Mouse (Mus musculus) heart, embryonic 11.5 days (tissue): ENCODE measurements around the gene Gucd1. TPM values are rescaled to one million over a fixed set of nuclear protein-coding genes. Genes with fewer than 3 reads are reported as not detected.

Experiments
- ATAC-seq: fragments of 200-750 bp; cut with Nextera tagmentation; replicated peaks from 2 replicates; pipeline ENCODE4 v1.8.0; 2017; ENCODE audit warnings: moderate library complexity; ENCODE audit not compliant: insufficient number of reproducible peaks, low FRiP score, low TSS enrichment
- H3K27ac ChIP-seq: fragments of 300-500 bp; sonication (generic); 2 replicates; pipeline ENCODE4 v1.5.1; 2014; ENCODE audit warnings: mild to moderate bottlenecking, low read depth, low read length
- H3K27me3 ChIP-seq: fragments of 300-500 bp; sonication (generic); 2 replicates; pipeline ENCODE4 v1.6.1; 2014; ENCODE audit warnings: mild to moderate bottlenecking, low read length, mixed read lengths; ENCODE audit not compliant: control insufficient read depth, insufficient read depth
- H3K36me3 ChIP-seq: fragments of 300-500 bp; sonication (generic); 2 replicates; pipeline ENCODE4 v1.6.1; 2014; ENCODE audit warnings: mild to moderate bottlenecking, low read length, moderate library complexity, mixed read lengths; ENCODE audit not compliant: control insufficient read depth, insufficient read depth
- H3K4me1 ChIP-seq: fragments of 300-500 bp; sonication (generic); 2 replicates; pipeline ENCODE4 v1.6.1; 2014; ENCODE audit warnings: low read length; ENCODE audit not compliant: control insufficient read depth, insufficient read depth
- H3K4me2 ChIP-seq: fragments of 300-500 bp; sonication (generic); 2 replicates; pipeline ENCODE4 v1.6.1; 2014; ENCODE audit warnings: mild to moderate bottlenecking, moderate library complexity
- H3K4me3 ChIP-seq: fragments of 300-500 bp; sonication (generic); 2 replicates; pipeline ENCODE4 v1.5.1; 2014; ENCODE audit warnings: low read depth, low read length
- H3K9ac ChIP-seq: fragments of 300-500 bp; sonication (generic); 2 replicates; pipeline ENCODE4 v1.6.1; 2014; ENCODE audit warnings: mild to moderate bottlenecking, low read depth, low read length, moderate library complexity
- H3K9me3 ChIP-seq: fragments of 300-500 bp; sonication (generic); replicated peaks from 2 replicates; pipeline ENCODE4 v1.6.1; 2016; ENCODE audit warnings: low read length; ENCODE audit not compliant: control insufficient read depth
- WGBS: fragments of 180-500 bp; shearing (Covaris S2); extraction: QIAGEN DNeasy Blood & Tissue Kit; methylation state at CpG from one replicate; pipeline ENCODE4 v1.1.7; 2014; ENCODE audit not compliant: insufficient replicate concordance; 5-methylcytosine and 5-hydroxymethylcytosine counted together
- polyA plus RNA-seq: library from polyadenylated mRNA; unstranded; fragments of >200 nt; fragmentation: Nextera tagmentation; extraction: Ambion mirVana; gene quantifications from 2 replicates; pipeline ENCODE4 v1.2.1, GENCODE M21; 2014

The Gucd1 gene
- polyA plus RNA-seq, 1 experiment from 2014 or later = 30.5 TPM

GRCm38 (mm10) chr10:75315756-75316155 lies 202.0 kb downstream of the Gucd1 start:
- Histone ChIP-seq H3K36me3 (peaks cover 7% of the 10 kb centered on the region), H3K4me1 (peaks cover 28% of the 10 kb centered on the region), H3K9ac (no peak overlapping the region), H3K4me3 (no peak overlapping the region), H3K27ac (no peak overlapping the region), H3K9me3 (no peaks in the 10 kb centered on the region), H3K4me2 (no peak overlapping the region), H3K27me3 (peaks cover 16% of the 10 kb centered on the region)
- WGBS = 73% methylated on average over 8 of the region's 8 CpGs
- ATAC-seq = no peak

- peaks cover 14% of the 10 kb centered on the region for H3K36me3 ChIP-seq
- peaks cover 29% of the 10 kb centered on the region for H3K4me1 ChIP-seq
- no peak overlapping the region for H3K4me3 ChIP-seq
- no peak; the same call in 1 of the 2 replicates for ATAC-seq
- H3K9me3 ChIP-seq = no peaks in the 10 kb centered on the region
- H3K27ac ChIP-seq = peak overlapping the region; percentile 1; the same call in 1 of the 2 replicates
- H3K9ac ChIP-seq = no peak overlapping the region
- peaks cover 13% of the 10 kb centered on the region for H3K27me3 ChIP-seq
- no peak overlapping the region for H3K4me2 ChIP-seq
- 61% methylated on average over 6 of the region's 6 CpGs for WGBS
Observed at GRCm38 (mm10) chr10:75314190-75314980, 203.4 kb downstream of the Gucd1 start.

GRCm38 (mm10) chr10:75312361-75312760 lies 205.4 kb downstream of the Gucd1 start:
- Histone ChIP-seq H3K4me2 (no peak overlapping the region), H3K9ac (no peak overlapping the region), H3K4me1 (peaks cover 34% of the 10 kb centered on the region), H3K27ac (no peak overlapping the region), H3K36me3 (peaks cover 14% of the 10 kb centered on the region), H3K4me3 (no peak overlapping the region), H3K27me3 (peaks cover under 1% of the 10 kb centered on the region; the same call in 1 of the 2 replicates), H3K9me3 (no peaks in the 10 kb centered on the region)
- no peak for ATAC-seq
- 82% methylated on average over 7 of the region's 7 CpGs for WGBS

GRCm38 (mm10) chr10:75307130-75307529 lies 210.6 kb downstream of the Gucd1 start:
- H3K36me3 ChIP-seq = peaks cover 12% of the 10 kb centered on the region
- H3K27ac ChIP-seq = no peak overlapping the region
- H3K27me3 ChIP-seq = no peaks in the 10 kb centered on the region
- peaks cover 29% of the 10 kb centered on the region for H3K4me1 ChIP-seq
- 83% methylated on average over 7 of the region's 7 CpGs for WGBS
- no peak for ATAC-seq
- H3K9me3 ChIP-seq = no peaks in the 10 kb centered on the region
- no peak overlapping the region for H3K9ac ChIP-seq
- no peak overlapping the region for H3K4me3 ChIP-seq
- H3K4me2 ChIP-seq = no peak overlapping the region

GRCm38 (mm10) chr10:75304413-75304812 lies 213.4 kb downstream of the Gucd1 start:
- peak; percentile 47; the same call in 1 of the 2 replicates for ATAC-seq
- Histone ChIP-seq H3K27ac (peak overlapping the region; percentile 84), H3K4me1 (peaks cover 35% of the 10 kb centered on the region), H3K4me3 (no peak overlapping the region), H3K4me2 (no peak overlapping the region), H3K27me3 (no peaks in the 10 kb centered on the region), H3K36me3 (peaks cover 2% of the 10 kb centered on the region), H3K9me3 (no peaks in the 10 kb centered on the region), H3K9ac (0 out of 2 replicates have a peak overlapping the region, but pooled peaks have one; percentile 12)
- 49% methylated on average over 6 of the region's 6 CpGs for WGBS

- ATAC-seq = no peak
- H3K36me3 ChIP-seq = peaks cover 2% of the 10 kb centered on the region
- WGBS = 77% methylated on average over 5 of the region's 5 CpGs
- H3K4me3 ChIP-seq = no peak overlapping the region
- H3K4me2 ChIP-seq = no peak overlapping the region
- 0 out of 2 replicates have a peak overlapping the region, but pooled peaks have one; percentile 12 for H3K9ac ChIP-seq
- H3K4me1 ChIP-seq = peaks cover 31% of the 10 kb centered on the region
- H3K27me3 ChIP-seq = no peaks in the 10 kb centered on the region
- H3K27ac ChIP-seq = peak overlapping the region; percentile 84
- H3K9me3 ChIP-seq = no peaks in the 10 kb centered on the region
Observed at GRCm38 (mm10) chr10:75304049-75304405, 213.7 kb downstream of the Gucd1 start.

- 75% methylated on average over 8 of the region's 8 CpGs for WGBS
- no peak for ATAC-seq
- H3K4me3 ChIP-seq = no peak overlapping the region
- peak overlapping the region; percentile 84 for H3K27ac ChIP-seq
- 0 out of 2 replicates have a peak overlapping the region, but pooled peaks have one; percentile 12 for H3K9ac ChIP-seq
- H3K4me2 ChIP-seq = no peak overlapping the region
- H3K4me1 ChIP-seq = peaks cover 30% of the 10 kb centered on the region
- no peaks in the 10 kb centered on the region for H3K9me3 ChIP-seq
- H3K27me3 ChIP-seq = no peaks in the 10 kb centered on the region
- peaks cover 6% of the 10 kb centered on the region; the same call in 1 of the 2 replicates for H3K36me3 ChIP-seq
Observed at GRCm38 (mm10) chr10:75303324-75304048, 214.3 kb downstream of the Gucd1 start.

- Histone ChIP-seq H3K9ac (no peak overlapping the region), H3K4me3 (no peak overlapping the region), H3K9me3 (no peaks in the 10 kb centered on the region), H3K27ac (no peak overlapping the region), H3K4me2 (no peak overlapping the region), H3K4me1 (peaks cover 30% of the 10 kb centered on the region), H3K27me3 (no peaks in the 10 kb centered on the region), H3K36me3 (peaks cover 6% of the 10 kb centered on the region)
- WGBS = 84% methylated on average over 4 of the region's 4 CpGs
- ATAC-seq = no peak
Observed at GRCm38 (mm10) chr10:75302536-75302935, 215.2 kb downstream of the Gucd1 start.
